In the genomic region with DNA sequence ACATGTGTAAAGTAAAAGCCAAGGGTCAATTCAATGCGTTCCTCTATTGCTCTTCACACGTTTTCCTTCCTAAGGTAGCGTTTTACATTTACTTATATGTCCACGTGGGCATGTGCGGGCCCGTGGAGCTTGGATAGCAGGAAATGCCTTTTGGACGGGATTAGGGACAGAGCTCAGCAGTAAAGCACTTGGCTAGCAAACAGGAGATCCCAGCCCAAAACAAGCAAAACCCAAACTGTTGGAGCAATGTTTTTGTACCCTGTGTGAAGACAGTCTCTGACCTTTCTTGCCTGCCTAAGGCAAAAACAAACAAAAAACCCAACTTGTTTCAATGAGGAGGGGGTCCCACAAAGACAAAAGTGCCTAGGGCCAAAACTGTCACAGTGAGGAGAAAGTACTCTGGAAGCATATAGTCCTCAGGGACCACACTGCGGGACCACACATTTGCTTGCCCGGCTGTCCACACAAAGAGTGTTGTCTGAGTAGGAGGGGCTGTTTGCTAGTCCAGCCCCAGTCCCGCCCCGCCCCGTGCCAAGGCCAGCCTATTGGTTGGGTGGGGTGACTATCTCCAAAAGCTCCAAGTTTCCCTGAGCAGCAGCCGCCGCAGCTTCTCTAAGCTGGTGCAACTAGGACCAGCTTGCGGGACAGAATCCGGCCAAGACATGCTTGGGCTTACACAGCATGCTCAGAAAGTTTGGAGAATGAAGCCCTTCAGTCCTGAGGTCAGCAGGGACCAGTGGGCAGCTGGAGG, we compare ENCODE assay signal across 8 mouse cellular contexts. TPM values are rescaled to one million over a fixed set of nuclear protein-coding genes. Genes with fewer than 3 reads are reported as not detected.
DNase-seq lines count a peak whose midpoint lies in the region; ATAC-seq and TF ChIP-seq lines count a peak whose summit lies in the region.

TSS of gene Hyal1 (plus strand) at position 571 of the 751 bp plus-strand sequence.

- peaks cover 48% of the 10 kb centered on the region for H3K4me1 ChIP-seq in forebrain, embryonic 12.5 days
- peaks cover 61% of the 10 kb centered on the region for H3K4me1 ChIP-seq in limb, embryonic 10.5 days
- H3K4me1 ChIP-seq in stomach, postnatal 0 days (replicated peaks; ENCODE audit: control insufficient read depth, insufficient read depth) = peaks cover 8% of the 10 kb centered on the region

- no peaks in the 10 kb centered on the region for H3K27me3 ChIP-seq in forebrain, embryonic 12.5 days
- H3K27me3 ChIP-seq in limb, embryonic 10.5 days (ENCODE audit: low read depth, poor library complexity, severe bottlenecking) = no peaks in the 10 kb centered on the region
- H3K27me3 ChIP-seq in stomach, postnatal 0 days (ENCODE audit: control insufficient read depth, insufficient read depth, low read length) = no peaks in the 10 kb centered on the region

- H3K4me3 ChIP-seq in forebrain, embryonic 12.5 days (replicated peaks) = peak within 1 kb of the TSS; percentile 28
- peak within 1 kb of the TSS; percentile 46 for H3K4me3 ChIP-seq in limb, embryonic 10.5 days
- H3K4me3 ChIP-seq in stomach, postnatal 0 days (ENCODE audit: low read depth, low read length) = peak within 1 kb of the TSS; percentile 47

- peak within 1 kb of the TSS; percentile 57 for H3K27ac ChIP-seq in forebrain, embryonic 12.5 days
- peak within 1 kb of the TSS; percentile 84 for H3K27ac ChIP-seq in limb, embryonic 10.5 days
- H3K27ac ChIP-seq in stomach, postnatal 0 days (replicated peaks) = peak within 1 kb of the TSS; percentile 92

- intact Hi-C loops in heart, postnatal 14 days (cut with DNase I) = no loop called here

- H3K9ac ChIP-seq in forebrain, embryonic 12.5 days = peak within 1 kb of the TSS; percentile 41; the same call in 1 of the 2 replicates
- peak within 1 kb of the TSS; percentile 66 for H3K9ac ChIP-seq in stomach, postnatal 0 days (ENCODE audit: low read length)

- ATAC-seq in forebrain, embryonic 12.5 days (ENCODE audit: low FRiP score) = peak; percentile 77
- ATAC-seq in stomach, postnatal 0 days (ENCODE audit: low FRiP score, low TSS enrichment) = peak; percentile 68

- peak within 1 kb of the TSS; percentile 46 for H3K4me2 ChIP-seq in forebrain, embryonic 12.5 days
- H3K4me2 ChIP-seq in stomach, postnatal 0 days (replicated peaks; ENCODE audit: low read depth) = peak within 1 kb of the TSS; percentile 69

- TF ChIP-seq EP300 in stomach, postnatal 0 days (optimal IDR thresholded peaks at IDR 0.05) = no peak

- no peak for TF ChIP-seq CTCF in stomach, postnatal 0 days (IDR thresholded peaks at IDR 0.05; ENCODE audit: low read depth)

- H3K9me3 ChIP-seq in forebrain, embryonic 12.5 days = no peaks in the 10 kb centered on the region
- H3K9me3 ChIP-seq in limb, embryonic 10.5 days (replicated peaks) = no peaks in the 10 kb centered on the region
- no peaks in the 10 kb centered on the region for H3K9me3 ChIP-seq in stomach, postnatal 0 days (ENCODE audit: control insufficient read depth, low read length)

- 28% methylated on average over 16 of the region's 16 CpGs for WGBS in forebrain, embryonic 12.5 days
- WGBS in limb, embryonic 10.5 days = 33% methylated on average over 16 of the region's 16 CpGs
- 9% methylated on average over 16 of the region's 16 CpGs for WGBS in stomach, postnatal 0 days

- peaks cover 36% of the 10 kb centered on the region for H3K36me3 ChIP-seq in forebrain, embryonic 12.5 days (replicated peaks)
- H3K36me3 ChIP-seq in limb, embryonic 10.5 days = peaks cover 52% of the 10 kb centered on the region
- H3K36me3 ChIP-seq in stomach, postnatal 0 days (ENCODE audit: control insufficient read depth, insufficient read depth, low read length) = peaks cover 6% of the 10 kb centered on the region; the same call in 1 of the 2 replicates

- peak; percentile 86 for DNase-seq in ES-CJ7 (ENCODE audit: low read depth, low spot score)
- DNase-seq in adrenal gland, postnatal 36 days = peak; percentile 87 to 91
- DNase-seq in heart, postnatal 14 days = peak; percentile 81 to 85
- peak; percentile 88 for DNase-seq in limb, embryonic 10.5 days (ENCODE audit: low spot score)
- peak; percentile 76 for DNase-seq in mesoderm, embryonic 11.5 days (ENCODE audit: low read depth, low spot score)
- DNase-seq in stomach, postnatal 0 days (ENCODE audit: low spot score) = peak; percentile 96
- no peak for DNase-seq in frontal cortex, postnatal 14 days (ENCODE audit: low spot score in 2 of 2)

RNA-seq across cellular contexts. Expression of gene Hyal1, which starts in this region (rescaled TPM):
- total RNA-seq in adrenal gland, postnatal 36 days (2021) = 10 to 100 TPM in 1 of 2 experiments, 1 to 10 TPM in 1; 8.6 to 10.1 TPM
- 6.9 and 8.4 TPM in 2 replicates for polyA plus RNA-seq in forebrain, embryonic 12.5 days (2016; fragmentation: Nextera tagmentation; extraction: Ambion mirVana)
- total RNA-seq in heart, postnatal 14 days (2021) = 1 to 10 TPM; 3.9 to 5.2 TPM
- polyA plus RNA-seq in limb, embryonic 10.5 days (2016; fragmentation: Nextera tagmentation; extraction: Ambion mirVana) = 7.9 and 10.2 TPM in 2 replicates
- polyA plus RNA-seq in stomach, postnatal 0 days (2015; fragmentation: Nextera tagmentation; extraction: Ambion mirVana) = 7.2 and 8.0 TPM in 2 replicates

Comparison
In these comparisons a context has a peak if more than half of its experiments do, and no peak if none do; other contexts are left out.
1. DNase-seq: peak in ES-CJ7 (single experiment), adrenal gland, postnatal 36 days (2 of 2), heart, postnatal 14 days (2 of 2), limb, embryonic 10.5 days (single experiment), mesoderm, embryonic 11.5 days (single experiment) and stomach, postnatal 0 days (single experiment); none in frontal cortex, postnatal 14 days (0 of 2).
2. Peak in every context shown above with its lines, with median percentiles within 50 percentile points of each other: H3K27ac ChIP-seq and H3K4me3 ChIP-seq.